Mouse (Mus musculus) hindbrain, embryonic 14.5 days (tissue): ENCODE results near the gene Cidec. TPM values are rescaled to one million over a fixed set of nuclear protein-coding genes. Genes with fewer than 3 reads are reported as not detected.

Source experiments
- ATAC-seq: fragments of 200-750 bp; cut with Nextera tagmentation; 2 replicates; pipeline ENCODE4 v1.8.0; 2017; ENCODE audit warnings: moderate number of reproducible peaks, mild to moderate bottlenecking, moderate TSS enrichment, moderate library complexity; ENCODE audit not compliant: low FRiP score
- DNase-seq: peaks from one replicate; pipeline ENCODE4 v3.0.0-alpha.2; 2015; ENCODE audit warnings: low spot score
- H3K27ac ChIP-seq: fragments of 300-500 bp; sonication (generic); 2 replicates; pipeline ENCODE4 v1.5.1; 2014; ENCODE audit warnings: mild to moderate bottlenecking, moderate library complexity
- H3K27me3 ChIP-seq: fragments of 300-500 bp; sonication (generic); 2 replicates; pipeline ENCODE4 v1.6.1; 2014; ENCODE audit warnings: mild to moderate bottlenecking, low read length, mixed read lengths; ENCODE audit not compliant: control insufficient read depth, insufficient read depth
- H3K36me3 ChIP-seq: fragments of 300-500 bp; sonication (generic); replicated peaks from 2 replicates; pipeline ENCODE4 v1.6.1; 2014; ENCODE audit not compliant: control insufficient read depth, insufficient read depth
- H3K4me1 ChIP-seq: fragments of 300-500 bp; sonication (generic); replicated peaks from 2 replicates; pipeline ENCODE4 v1.6.1; 2014; ENCODE audit warnings: antibody characterized with exemption, low read length, mixed read lengths; ENCODE audit not compliant: control insufficient read depth, insufficient read depth
- H3K4me2 ChIP-seq: fragments of 300-500 bp; sonication (generic); replicated peaks from 2 replicates; pipeline ENCODE4 v1.6.1; 2014; ENCODE audit warnings: mild to moderate bottlenecking, moderate library complexity
- H3K4me3 ChIP-seq: fragments of 300-500 bp; sonication (generic); replicated peaks from 2 replicates; pipeline ENCODE4 v1.5.1; 2014; ENCODE audit warnings: mild to moderate bottlenecking, low read length
- H3K9ac ChIP-seq: fragments of 300-500 bp; sonication (generic); 2 replicates; pipeline ENCODE4 v1.6.1; 2014
- H3K9me3 ChIP-seq: fragments of 300-500 bp; sonication (generic); 2 replicates; pipeline ENCODE4 v1.6.1; 2016; ENCODE audit warnings: low read length; ENCODE audit not compliant: control insufficient read depth
- WGBS: fragments of 180-500 bp; shearing (Covaris S2); extraction: QIAGEN DNeasy Blood & Tissue Kit; methylation state at CpG from one replicate; pipeline ENCODE4 v1.1.7; 2014; 5-methylcytosine and 5-hydroxymethylcytosine counted together
- polyA plus RNA-seq: library from polyadenylated mRNA; unstranded; fragments of >200 nt; fragmentation: Nextera tagmentation; extraction: Ambion mirVana; gene quantifications from 2 replicates; pipeline ENCODE4 v1.2.1, GENCODE M21; 2014

Cidec gene
- polyA plus RNA-seq, 1 experiment from 2014 or later, result not detected

GRCm38 (mm10) chr6:113472061-113472460, 36.5 kb upstream of the Cidec start:
- no peak overlapping the region for H3K9ac ChIP-seq
- no peak overlapping the region for H3K4me3 ChIP-seq
- no peaks in the 10 kb centered on the region for H3K9me3 ChIP-seq
- no peaks in the 10 kb centered on the region for H3K36me3 ChIP-seq
- DNase-seq (no peak), ATAC-seq (no peak)
- 60% methylated on average over 10 of the region's 10 CpGs for WGBS
- no peak overlapping the region for H3K27ac ChIP-seq
- peaks cover 23% of the 10 kb centered on the region; the same call in 1 of the 2 replicates for H3K27me3 ChIP-seq
- no peak overlapping the region for H3K4me2 ChIP-seq
- peaks cover 7% of the 10 kb centered on the region; the same call in 1 of the 2 replicates for H3K4me1 ChIP-seq

- H3K9ac ChIP-seq, result no peak within 1 kb of the TSS; the same call in 1 of the 2 replicates
- H3K27me3 ChIP-seq, result peaks cover 23% of the 10 kb centered on the region; the same call in 1 of the 2 replicates
- 17% methylated on average over 12 of the region's 12 CpGs for WGBS
- no peak for ATAC-seq
- H3K4me1 ChIP-seq, result peaks cover 7% of the 10 kb centered on the region; the same call in 1 of the 2 replicates
- H3K27ac ChIP-seq, result no peak within 1 kb of the TSS
- no peak within 1 kb of the TSS for H3K4me3 ChIP-seq
- no peaks in the 10 kb centered on the region for H3K9me3 ChIP-seq
- peak within 1 kb of the TSS; percentile 20; the same call in 1 of the 2 replicates for H3K4me2 ChIP-seq
- DNase-seq, result no peak
- no peaks in the 10 kb centered on the region for H3K36me3 ChIP-seq
These were observed 35.9 kb upstream of the Cidec start, which contains the start of gene Il17rc for GRCm38 (mm10) chr6:113471297-113471936. Il17rc (plus strand) TSS chr6:113471427.

GRCm38 (mm10) chr6:113469432-113469831, 33.9 kb upstream of the Cidec start:
- Histone ChIP-seq H3K4me2 (peak overlapping the region; percentile 55), H3K4me1 (peaks cover 7% of the 10 kb centered on the region; the same call in 1 of the 2 replicates), H3K36me3 (no peaks in the 10 kb centered on the region), H3K9me3 (no peaks in the 10 kb centered on the region), H3K4me3 (peak overlapping the region; percentile 31), H3K27ac (no peak overlapping the region), H3K27me3 (peaks cover 23% of the 10 kb centered on the region; the same call in 1 of the 2 replicates), H3K9ac (peak overlapping the region; percentile 28; the same call in 1 of the 2 replicates)
- 1% methylated on average over 27 of the region's 31 CpGs for WGBS
- ATAC-seq (peak; percentile 60; the same call in 1 of the 2 replicates), DNase-seq (peak; percentile 74)

- H3K9me3 ChIP-seq, result no peaks in the 10 kb centered on the region
- H3K36me3 ChIP-seq, result no peaks in the 10 kb centered on the region
- H3K4me2 ChIP-seq, result peak overlapping the region; percentile 55
- no peak overlapping the region; the same call in 1 of the 2 replicates for H3K9ac ChIP-seq
- ATAC-seq (peak; percentile 74; the same call in 1 of the 2 replicates), DNase-seq (peak; percentile 74)
- H3K4me3 ChIP-seq, result peak overlapping the region; percentile 31
- no peak overlapping the region for H3K27ac ChIP-seq
- WGBS, result 10% methylated on average over 9 of the region's 9 CpGs
- peaks cover 23% of the 10 kb centered on the region; the same call in 1 of the 2 replicates for H3K27me3 ChIP-seq
- peaks cover 7% of the 10 kb centered on the region; the same call in 1 of the 2 replicates for H3K4me1 ChIP-seq
These were observed 33.5 kb upstream of the Cidec start for GRCm38 (mm10) chr6:113469021-113469420.

GRCm38 (mm10) chr6:113468512-113468911, 33.0 kb upstream of the Cidec start:
- Histone ChIP-seq H3K4me3 (no peak overlapping the region), H3K4me1 (peaks cover 7% of the 10 kb centered on the region; the same call in 1 of the 2 replicates), H3K9me3 (no peaks in the 10 kb centered on the region), H3K9ac (no peak overlapping the region; the same call in 1 of the 2 replicates), H3K27me3 (peaks cover 23% of the 10 kb centered on the region; the same call in 1 of the 2 replicates), H3K36me3 (no peaks in the 10 kb centered on the region), H3K4me2 (no peak overlapping the region), H3K27ac (no peak overlapping the region)
- ATAC-seq, result 0 out of 2 replicates have a peak, but pooled peaks have one; percentile 7
- WGBS, result 71% methylated on average over 3 of the region's 3 CpGs
- no peak for DNase-seq

- WGBS, result 56% methylated on average over 5 of the region's 5 CpGs
- H3K27me3 ChIP-seq, result peaks cover 17% of the 10 kb centered on the region; the same call in 1 of the 2 replicates
- H3K9me3 ChIP-seq, result no peaks in the 10 kb centered on the region
- no peak overlapping the region for H3K4me3 ChIP-seq
- no peaks in the 10 kb centered on the region for H3K36me3 ChIP-seq
- no peak for DNase-seq
- peaks cover 7% of the 10 kb centered on the region; the same call in 1 of the 2 replicates for H3K4me1 ChIP-seq
- no peak for ATAC-seq
- H3K27ac ChIP-seq, result no peak overlapping the region
- H3K9ac ChIP-seq, result no peak overlapping the region
- no peak overlapping the region for H3K4me2 ChIP-seq
These were observed 30.0 kb upstream of the Cidec start for GRCm38 (mm10) chr6:113465602-113466001.

DNA sequence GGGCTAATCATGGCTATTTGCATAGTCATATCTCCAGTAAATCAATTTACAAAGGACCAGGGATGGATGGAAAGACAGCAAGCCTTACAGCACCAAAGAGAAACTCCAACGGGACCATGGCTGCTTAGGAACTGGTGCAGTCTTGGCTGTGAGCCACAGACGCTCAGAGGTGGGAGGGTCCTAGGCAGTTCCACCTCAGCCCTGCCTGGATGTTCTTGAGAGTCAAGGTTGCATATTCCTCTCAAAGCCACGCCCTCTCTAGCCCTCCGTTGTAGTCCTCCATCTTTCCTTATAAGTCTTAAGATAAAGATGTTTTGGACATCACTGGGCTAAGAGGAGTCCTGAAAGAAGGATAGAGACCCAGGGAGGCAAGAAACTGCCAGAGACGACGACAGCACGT, 28.5 kb upstream of the Cidec start:
- Histone ChIP-seq H3K36me3 (no peaks in the 10 kb centered on the region), H3K9me3 (no peaks in the 10 kb centered on the region), H3K4me3 (no peak overlapping the region), H3K27me3 (peaks cover 3% of the 10 kb centered on the region; the same call in 1 of the 2 replicates), H3K4me2 (no peak overlapping the region), H3K27ac (no peak overlapping the region), H3K9ac (no peak overlapping the region), H3K4me1 (no peaks in the 10 kb centered on the region)
- no peak for DNase-seq
- no peak for ATAC-seq
- WGBS, result 68% methylated on average over 7 of the region's 7 CpGs

GRCm38 (mm10) chr6:113458635-113459034, 23.1 kb upstream of the Cidec start:
- H3K9me3 ChIP-seq, result no peaks in the 10 kb centered on the region
- H3K27ac ChIP-seq, result no peak overlapping the region
- H3K9ac ChIP-seq, result no peak overlapping the region
- DNase-seq, result no peak
- H3K4me2 ChIP-seq, result no peak overlapping the region
- 81% methylated on average over 10 of the region's 10 CpGs for WGBS
- no peaks in the 10 kb centered on the region for H3K36me3 ChIP-seq
- H3K4me3 ChIP-seq, result no peak overlapping the region
- no peaks in the 10 kb centered on the region for H3K4me1 ChIP-seq
- ATAC-seq, result no peak
- H3K27me3 ChIP-seq, result no peaks in the 10 kb centered on the region

DNA sequence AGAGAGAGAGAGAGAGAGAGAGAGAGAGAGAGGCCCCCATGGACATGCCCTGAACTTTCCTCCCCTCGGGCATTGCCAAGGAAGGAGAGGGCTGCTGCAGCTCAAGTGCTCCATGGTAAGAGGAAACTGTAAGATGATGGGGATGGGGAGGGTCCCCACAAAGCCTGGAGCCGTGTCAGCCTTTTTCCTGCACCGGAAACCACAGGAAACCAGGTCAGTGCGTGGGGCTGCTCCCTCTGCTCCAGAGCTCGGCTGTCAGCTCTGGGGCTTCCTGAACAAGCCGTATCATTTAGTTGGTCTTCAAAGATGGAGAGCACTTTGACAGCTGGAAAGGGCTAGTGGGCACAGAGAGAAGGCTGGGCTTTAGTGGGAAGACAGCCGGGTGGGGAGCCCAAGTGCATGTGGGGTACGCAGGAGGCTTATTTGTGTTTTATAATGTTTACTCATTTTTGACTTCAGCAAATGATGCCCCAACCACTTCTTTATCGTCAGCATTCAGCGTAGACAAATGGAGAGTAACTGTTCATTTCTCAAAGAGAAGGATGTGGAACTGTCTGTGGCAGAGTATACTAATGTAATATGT, 22.5 kb upstream of the Cidec start, which contains the start of gene Il17re:
Gene Il17re (plus strand): TSS at position 533 of the 583 bp plus-strand sequence.
- Histone ChIP-seq H3K4me2 (no peak within 1 kb of the TSS), H3K36me3 (no peaks in the 10 kb centered on the region), H3K27ac (no peak within 1 kb of the TSS), H3K9ac (no peak within 1 kb of the TSS), H3K9me3 (no peaks in the 10 kb centered on the region), H3K4me3 (no peak within 1 kb of the TSS), H3K27me3 (no peaks in the 10 kb centered on the region), H3K4me1 (no peaks in the 10 kb centered on the region)
- WGBS, result 82% methylated on average over 10 of the region's 10 CpGs
- ATAC-seq, result no peak
- DNase-seq, result no peak
